Mouse (Mus musculus) gastrocnemius, postnatal 10 days (tissue): ENCODE measurements around the gene Ccdc175. TPM values are rescaled to one million over a fixed set of nuclear protein-coding genes. Genes with fewer than 3 reads are reported as not detected.

Experiments
- DNase-seq: peaks from one replicate; pipeline ENCODE4 v3.0.0; 2021; ENCODE audit warnings: mixed read lengths
- long read RNA-seq, 2 experiments: library from polyadenylated mRNA; stranded (forward); transcript quantifications; one replicate each; pipeline ENCODE4 v2.0.0; 2021
- total RNA-seq, 2 experiments: library from RNA; stranded (reverse); gene quantifications; 2 replicates each; pipeline ENCODE4 v1.2.3; 2021

Gene Ccdc175
- not detected for total RNA-seq
- long read RNA-seq, experiment 1 = 0 reads
- long read RNA-seq, experiment 2 = 0 reads

DNA sequence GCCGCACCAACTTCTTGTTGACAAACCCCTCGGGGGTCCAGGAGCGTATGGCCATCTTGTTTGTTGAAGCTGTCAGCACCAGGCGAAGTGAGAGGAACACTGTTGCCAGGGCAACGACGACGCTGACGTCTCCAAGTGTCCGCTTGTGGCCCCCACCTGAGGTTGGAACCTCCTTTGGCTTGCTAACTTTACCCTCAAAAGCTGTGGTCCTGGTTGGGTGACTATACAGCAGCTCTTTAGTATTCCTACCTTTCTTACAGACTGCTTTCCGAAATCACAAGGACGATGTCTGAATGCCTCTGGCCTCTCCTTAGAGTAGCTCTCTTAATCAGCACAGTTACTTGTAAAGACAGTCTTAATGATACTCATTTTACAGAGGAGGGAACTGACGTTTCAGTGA, at the start of gene Ccdc175:
Gene Ccdc175, minus strand, starts transcription at position 101 of the 400 bp plus-strand sequence.
- DNase-seq = no peak

DNA sequence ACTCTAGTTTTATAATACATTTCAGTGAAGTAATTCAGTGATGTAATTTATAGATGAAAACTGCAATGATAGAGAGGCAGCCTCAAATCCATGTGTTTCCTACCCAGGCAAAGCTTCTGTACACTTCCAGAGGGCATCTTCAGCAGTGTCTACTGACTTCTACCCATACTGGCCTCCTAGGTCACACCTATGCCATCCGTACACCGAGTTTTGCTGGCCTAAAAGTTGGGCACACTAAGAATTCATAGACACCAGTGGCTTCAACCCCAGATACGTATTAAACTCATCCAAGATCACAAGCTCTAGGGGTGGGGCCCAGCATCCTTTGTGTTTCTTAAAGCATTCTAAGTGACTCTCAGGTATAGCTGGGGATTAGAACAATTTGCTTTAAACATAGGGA, 49.3 kb upstream of the Ccdc175 start:
- DNase-seq = no peak

GRCm38 (mm10) chr12:72232826-72233790, 48.3 kb upstream of the Ccdc175 start:
- DNase-seq = no peak

GRCm38 (mm10) chr12:72232176-72232575, 47.3 kb upstream of the Ccdc175 start:
- no peak for DNase-seq

GRCm38 (mm10) chr12:72229451-72230196, 44.8 kb upstream of the Ccdc175 start:
- DNase-seq = no peak

GRCm38 (mm10) chr12:72227731-72228130, 42.9 kb upstream of the Ccdc175 start:
- DNase-seq = no peak

GRCm38 (mm10) chr12:72225371-72225770, 40.5 kb upstream of the Ccdc175 start:
- no peak for DNase-seq

DNA sequence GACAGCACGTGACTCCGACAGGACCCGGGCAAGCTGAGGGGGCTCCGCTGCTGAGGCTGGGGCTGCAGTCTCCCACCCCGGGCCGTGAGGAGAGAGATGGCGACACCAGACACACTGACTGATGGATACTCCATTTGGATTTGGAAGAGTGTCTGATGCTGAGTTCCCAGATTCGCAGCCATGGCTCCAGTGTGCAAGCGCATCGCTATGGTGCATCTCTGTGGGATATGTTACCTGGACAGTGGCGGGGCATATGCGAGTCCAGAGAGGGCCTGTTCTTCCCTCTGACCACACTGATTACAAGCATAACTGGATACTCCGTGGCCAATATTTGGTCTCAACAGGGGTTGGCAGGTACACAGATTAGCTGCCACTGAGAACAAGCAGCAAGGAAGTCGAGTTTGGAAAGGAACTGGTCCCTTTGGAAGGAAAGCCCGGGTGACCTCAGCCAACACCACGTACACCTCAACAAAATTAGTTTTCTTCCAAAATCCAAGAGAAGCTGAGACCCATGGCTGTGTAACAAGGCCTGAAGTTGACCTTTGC, 38.8 kb upstream of the Ccdc175 start:
- DNase-seq = no peak

DNA sequence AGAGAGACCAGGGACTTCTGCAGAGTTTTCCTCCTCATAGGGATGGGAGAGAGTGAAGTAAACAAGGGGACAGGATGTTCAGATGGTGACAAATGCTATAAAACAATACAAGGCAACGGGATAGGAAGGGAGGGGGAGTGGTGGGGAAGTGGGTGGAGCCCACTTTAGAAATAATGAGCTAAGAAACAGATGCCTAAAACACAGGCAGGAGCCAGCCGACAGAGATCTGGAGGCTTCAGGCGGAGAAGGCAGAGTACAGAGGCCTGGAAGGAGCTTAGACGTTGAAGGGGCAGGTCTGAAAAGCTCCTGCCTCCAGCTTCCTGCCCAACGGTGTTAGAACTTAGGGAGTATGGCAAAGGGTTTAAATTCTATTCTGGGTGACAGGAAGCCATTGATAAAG, 28.7 kb upstream of the Ccdc175 start:
- no peak for DNase-seq

GRCm38 (mm10) chr12:72200828-72201227, 16.0 kb upstream of the Ccdc175 start:
- no peak for DNase-seq

- DNase-seq = no peak
Observed at GRCm38 (mm10) chr12:72197925-72198486, 13.2 kb upstream of the Ccdc175 start.

DNA sequence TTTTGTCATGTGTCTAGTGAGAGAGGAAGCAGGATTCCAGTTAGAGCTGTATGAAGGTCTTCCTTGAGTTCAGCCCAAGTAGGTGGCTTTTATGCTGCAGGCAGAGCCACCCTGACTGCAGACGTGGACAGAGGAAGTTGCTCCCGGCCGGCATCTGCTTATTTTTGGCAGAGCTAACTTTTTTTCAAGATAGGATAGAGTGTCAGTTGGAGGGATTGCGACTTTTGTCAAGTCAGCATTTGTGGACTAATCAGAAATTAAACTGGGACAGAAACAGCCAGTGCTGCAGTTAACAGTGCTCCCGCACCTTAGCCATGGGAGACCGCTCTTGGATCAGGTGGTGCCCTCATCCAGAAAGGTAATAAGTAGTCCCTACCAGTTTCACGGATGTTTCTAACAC, 12.6 kb upstream of the Ccdc175 start:
- no peak for DNase-seq

GRCm38 (mm10) chr12:72179561-72179960, 5.3 kb downstream of the Ccdc175 start:
- DNase-seq = no peak

DNA sequence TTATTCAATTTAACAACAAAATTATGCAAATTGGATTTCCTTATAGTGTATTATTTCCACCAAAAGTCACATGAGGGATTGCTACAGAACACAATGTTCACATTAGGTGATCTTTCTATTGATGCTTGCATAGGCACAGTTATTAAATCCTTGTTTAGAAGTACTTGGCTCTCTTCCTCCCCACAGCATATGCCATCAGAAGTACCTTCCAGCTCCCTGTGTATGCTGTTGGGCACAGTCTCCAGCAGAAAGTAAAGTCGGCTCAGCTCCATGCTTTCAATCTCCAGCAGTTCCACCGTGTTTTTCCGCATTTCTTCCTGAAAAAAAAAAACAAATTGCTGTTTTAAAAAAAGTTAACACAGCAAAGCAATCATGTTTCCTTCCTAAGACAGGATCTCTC, 6.5 kb downstream of the Ccdc175 start:
- no peak for DNase-seq

GRCm38 (mm10) chr12:72158421-72158820, 26.4 kb downstream of the Ccdc175 start:
- no peak for DNase-seq

GRCm38 (mm10) chr12:72150786-72151185, 34.0 kb downstream of the Ccdc175 start:
- no peak for DNase-seq

DNA sequence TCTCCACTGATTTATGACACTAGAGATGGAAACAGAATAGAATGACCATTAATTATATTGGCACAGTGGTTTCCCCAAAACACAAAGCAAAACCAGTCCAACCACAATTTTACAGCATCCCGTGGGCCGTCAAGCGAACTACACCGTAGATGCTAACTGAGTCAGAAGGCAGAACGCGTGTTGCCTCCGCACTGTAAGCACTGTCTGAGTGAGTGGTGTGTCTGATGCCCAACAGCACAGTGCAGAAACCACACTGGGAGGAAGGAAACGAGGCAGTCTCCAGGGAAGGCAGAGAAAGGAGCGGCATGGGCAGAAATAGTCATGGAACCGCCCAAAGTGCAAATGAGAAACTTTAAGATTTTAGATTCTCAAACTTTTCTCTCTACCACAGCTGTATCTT, 55.6 kb downstream of the Ccdc175 start:
- no peak for DNase-seq

- DNase-seq = no peak
Observed at GRCm38 (mm10) chr12:72115686-72116345, 69.0 kb downstream of the Ccdc175 start.

- DNase-seq = no peak
Observed at GRCm38 (mm10) chr12:72115126-72115525, 69.7 kb downstream of the Ccdc175 start.

GRCm38 (mm10) chr12:72104525-72105281, 80.1 kb downstream of the Ccdc175 start:
- DNase-seq = peak; percentile 67

DNA sequence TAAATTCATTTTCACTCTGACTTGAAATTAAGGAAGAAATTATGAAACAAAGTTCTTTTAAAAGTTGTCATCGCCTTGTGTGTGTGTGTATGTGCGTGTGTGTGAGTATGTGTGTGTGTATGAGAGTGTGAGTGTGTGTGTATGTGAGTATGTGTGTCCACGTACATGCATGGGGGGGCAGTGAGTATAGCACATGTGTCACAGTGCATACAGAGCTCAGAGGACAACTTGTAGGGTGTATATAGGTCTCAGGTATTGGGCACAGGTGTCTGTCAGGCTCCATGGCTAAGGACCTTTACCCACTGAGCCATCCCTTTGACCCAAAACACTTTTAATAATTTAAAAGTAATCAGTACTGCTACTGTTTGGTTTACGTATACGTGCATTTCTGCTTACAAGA, 80.8 kb downstream of the Ccdc175 start:
- DNase-seq = no peak
